Mouse (Mus musculus) stomach, postnatal 0 days (tissue): ENCODE data around the gene Gm20604.

Source experiments
- CTCF ChIP-seq: IDR thresholded peaks from 2 replicates; pipeline ENCODE4 v1.5.1; 2016; ENCODE audit warnings: antibody characterized with exemption, low read depth, mild to moderate bottlenecking, moderate library complexity
- EP300 ChIP-seq: optimal IDR thresholded peaks from 2 replicates; pipeline ENCODE3; 2016; ENCODE audit warnings: antibody characterized with exemption

GRCm38 (mm10) chr12:102691761-102692160 lies 66.7 kb downstream of the Gm20604 start:
- TF ChIP-seq CTCF, result no peak
- TF ChIP-seq EP300, result no peak
